Mouse (Mus musculus) monocyte, adult 5-6 weeks (primary cell): ENCODE measurements around the gene Sugp1. TPM values are rescaled to one million over a fixed set of nuclear protein-coding genes. Genes with fewer than 3 reads are reported as not detected.

ENCODE experiments used
- ATAC-seq: fragments of 153-309, 156-312 bp; replicated peaks from 2 replicates; pipeline ENCODE4 v1.8.0; 2017; ENCODE audit warnings: mild to moderate bottlenecking; ENCODE audit not compliant: low TSS enrichment, insufficient number of reproducible peaks, severe bottlenecking, poor library complexity, low FRiP score
- total RNA-seq: library from RNA; stranded (forward); fragments of 200-1000, 200-491, 200-594 nt; gene quantifications from 3 replicates; pipeline ENCODE4 v1.2.3, GENCODE M21; 2017

The Sugp1 gene
- total RNA-seq, 1 experiment from 2014 or later, result 32.1 TPM

DNA sequence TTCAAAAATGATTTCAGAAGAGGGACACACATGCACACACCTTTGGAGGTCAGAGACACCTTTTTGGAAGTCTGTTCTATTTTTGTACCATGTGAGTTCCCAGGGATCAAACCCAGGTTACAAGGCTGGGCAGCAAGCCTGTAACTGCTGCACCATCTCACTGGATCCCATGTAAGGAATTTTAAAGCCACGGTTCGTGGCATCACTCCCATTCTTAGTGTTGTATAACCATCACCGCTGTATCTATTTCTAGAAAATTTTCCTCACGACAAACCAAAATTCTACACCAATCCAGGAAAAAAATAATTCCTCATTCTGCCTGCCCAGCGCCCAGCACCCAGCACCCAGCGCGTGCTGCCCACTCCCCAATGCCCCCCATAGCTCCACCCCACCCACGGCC, 56.7 kb downstream of the Sugp1 start:
- ATAC-seq, result no peak

DNA sequence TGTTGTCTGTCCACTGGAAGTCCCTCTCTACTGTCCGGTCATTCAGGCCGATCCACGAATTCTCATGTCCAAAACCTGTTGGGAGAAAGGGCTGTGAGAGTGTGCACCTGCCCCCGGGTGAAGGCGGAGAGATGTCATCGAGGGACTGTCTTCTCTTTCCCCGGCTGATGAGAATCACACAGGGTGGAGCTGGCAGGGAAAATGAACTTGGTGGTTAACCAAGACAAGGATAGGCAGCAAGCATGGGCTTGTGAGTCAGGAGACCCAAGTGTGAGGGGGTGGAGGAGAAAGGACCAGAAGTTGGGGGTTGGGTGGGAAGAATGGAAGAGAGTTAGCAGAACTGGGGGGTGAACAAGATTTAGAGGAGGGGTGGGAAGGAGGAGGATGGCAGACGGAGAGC, 57.6 kb downstream of the Sugp1 start:
- no peak for ATAC-seq

DNA sequence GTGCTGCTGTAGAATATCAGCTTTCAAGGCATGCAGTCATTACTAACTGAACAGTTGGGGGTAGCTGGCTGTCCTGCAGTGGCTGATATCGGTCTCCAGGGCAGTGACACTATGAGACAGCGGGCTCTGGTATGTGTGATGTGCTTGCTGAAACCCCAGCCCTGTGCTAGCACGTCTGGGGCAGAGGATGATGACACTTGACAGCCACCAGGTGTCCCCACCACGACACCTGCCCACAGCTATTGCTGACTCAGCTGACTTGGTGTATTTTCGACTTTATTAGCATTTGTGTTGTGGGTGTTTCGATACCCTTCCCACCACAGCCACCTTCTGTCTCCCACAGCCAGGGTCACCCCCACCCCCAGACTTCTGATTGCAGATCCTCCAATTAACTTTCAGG, 61.9 kb downstream of the Sugp1 start:
- ATAC-seq, result peak; percentile 59; the same call in 1 of the 2 replicates

DNA sequence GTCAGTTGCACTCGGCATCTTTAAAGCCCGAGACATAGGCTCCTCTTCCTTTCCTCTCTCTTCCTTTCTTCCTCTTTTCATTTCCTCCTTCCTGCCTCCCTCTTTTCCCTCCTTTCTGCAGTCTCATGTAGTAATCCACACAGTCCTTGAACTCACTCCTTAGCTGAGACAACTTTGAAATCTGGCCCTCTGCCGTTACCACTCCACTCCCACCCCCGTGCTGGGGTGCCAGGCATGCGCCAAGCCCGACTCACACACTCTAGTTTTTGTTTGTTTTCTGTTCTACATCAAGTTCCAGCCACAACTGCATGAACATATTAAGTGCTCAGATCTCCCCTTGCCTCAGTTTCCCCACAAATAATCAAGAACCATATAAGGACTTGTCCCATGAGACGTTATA, 62.3 kb downstream of the Sugp1 start:
- ATAC-seq, result no peak

DNA sequence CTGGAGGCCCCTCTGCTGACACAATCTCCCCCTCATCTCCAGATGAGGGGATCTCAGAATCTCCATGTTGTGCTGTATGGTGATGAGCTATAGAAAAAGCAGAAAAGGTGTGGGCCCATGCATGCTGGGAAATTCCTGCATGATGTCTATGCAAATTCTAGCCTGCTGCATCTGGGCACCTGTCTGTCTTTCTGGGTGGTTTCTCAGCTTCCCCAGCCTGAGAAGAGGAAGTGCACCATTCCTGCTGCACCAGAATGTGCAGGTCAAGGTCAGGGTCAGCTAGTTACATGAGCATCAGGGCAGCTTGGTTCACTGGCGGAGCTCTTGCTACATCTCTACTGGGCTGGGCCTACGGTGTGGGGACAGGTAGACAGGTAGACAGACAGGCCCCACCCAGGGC, 67.8 kb downstream of the Sugp1 start:
- ATAC-seq, result no peak

DNA sequence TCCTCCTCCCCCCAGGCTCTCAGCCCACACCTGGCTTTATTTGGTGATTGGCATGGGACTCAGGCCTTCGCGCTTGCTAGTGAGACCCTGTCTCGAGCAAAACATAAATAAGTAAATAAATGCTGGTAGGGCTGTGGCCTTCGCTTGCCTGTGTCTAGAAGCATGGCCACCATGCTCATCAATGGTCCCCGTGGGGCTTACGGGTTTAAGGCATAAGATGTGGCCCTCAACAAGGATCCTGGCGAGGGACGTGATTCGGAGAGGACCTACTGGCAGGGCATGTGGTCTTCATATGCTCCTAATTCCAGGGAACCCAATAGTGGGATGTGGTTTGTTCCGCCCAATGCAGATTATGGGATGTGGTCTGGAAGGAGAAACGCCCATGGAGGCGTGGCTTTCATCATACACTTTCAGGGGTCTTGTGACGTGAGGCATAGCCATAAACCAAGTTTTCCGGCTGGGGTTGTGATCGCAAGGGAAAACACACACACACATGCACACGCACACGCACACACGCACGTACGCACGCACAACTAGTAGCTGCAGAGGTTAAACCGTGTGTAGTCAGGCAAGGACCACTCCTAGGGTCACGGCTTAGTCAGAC, 68.7 kb downstream of the Sugp1 start:
- ATAC-seq, result no peak

DNA sequence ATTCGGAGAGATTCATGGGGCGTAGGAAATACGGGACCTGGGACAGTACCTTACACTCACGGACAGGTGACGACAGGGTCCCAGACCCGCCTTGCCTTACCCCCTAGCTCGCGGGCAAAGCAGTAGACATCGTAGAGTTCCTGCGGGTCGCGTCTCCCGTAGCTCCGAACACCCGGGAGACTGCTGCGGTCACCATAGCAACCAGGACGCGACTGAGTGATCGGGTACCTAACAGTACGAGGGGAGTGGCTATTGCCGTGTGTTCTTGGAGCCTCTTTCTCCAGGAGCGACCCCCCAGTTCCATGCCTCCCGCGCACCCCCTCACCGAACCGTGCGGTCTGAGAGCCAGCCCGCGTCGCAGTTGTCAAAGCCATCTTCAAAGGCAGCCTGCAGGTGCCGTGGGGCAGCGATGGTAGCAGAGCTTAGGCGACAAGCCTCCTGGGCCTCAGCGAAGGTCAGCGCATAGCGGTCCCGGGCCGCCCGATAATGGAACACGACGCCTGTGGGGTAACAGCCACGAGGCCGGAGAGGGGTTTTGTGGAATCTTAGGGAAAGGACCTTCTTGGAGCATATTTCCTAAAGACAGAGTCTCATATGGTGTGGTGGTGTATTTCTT, 69.9 kb downstream of the Sugp1 start:
- no peak for ATAC-seq

DNA sequence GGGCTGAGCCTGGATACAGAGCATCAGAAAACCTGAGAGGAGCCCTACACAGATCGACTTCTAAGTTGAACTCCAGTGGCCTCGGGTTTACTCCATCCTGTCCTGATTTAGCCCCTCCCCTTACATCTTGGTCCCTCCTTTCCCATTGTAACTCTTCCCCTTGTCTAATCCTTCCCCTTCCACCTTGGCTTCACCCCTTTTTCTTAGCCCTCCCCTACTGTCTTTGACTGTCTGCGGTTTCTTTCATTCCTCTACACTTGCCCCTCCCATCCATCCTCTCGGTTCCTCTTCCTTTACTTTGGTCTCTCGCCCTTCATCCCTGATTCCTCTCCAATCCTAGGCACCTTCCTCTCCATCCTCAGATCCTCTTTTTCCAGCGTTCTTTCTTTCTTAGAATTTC, 71.9 kb downstream of the Sugp1 start:
- ATAC-seq, result 0 out of 2 replicates have a peak, but pooled peaks have one; percentile 29

DNA sequence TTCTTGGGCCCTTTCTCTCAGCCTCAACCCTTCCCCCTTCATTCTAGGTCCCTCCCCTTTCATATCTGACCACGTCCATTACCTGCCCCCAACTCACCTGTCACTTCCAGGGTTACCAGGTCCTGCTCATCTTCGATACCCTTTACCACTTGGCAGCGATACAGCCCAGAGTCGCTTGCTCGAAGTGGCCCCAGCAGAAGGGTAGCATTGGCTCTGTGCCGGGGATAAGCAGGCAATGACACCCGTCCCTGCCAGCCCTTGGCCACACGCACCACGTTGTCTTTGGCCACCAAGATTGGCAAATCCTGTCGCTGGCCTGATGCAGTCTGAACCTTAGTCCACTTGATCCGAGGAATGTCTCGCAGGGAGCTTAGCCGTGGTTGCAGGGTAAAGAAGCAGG, 72.3 kb downstream of the Sugp1 start:
- no peak for ATAC-seq

DNA sequence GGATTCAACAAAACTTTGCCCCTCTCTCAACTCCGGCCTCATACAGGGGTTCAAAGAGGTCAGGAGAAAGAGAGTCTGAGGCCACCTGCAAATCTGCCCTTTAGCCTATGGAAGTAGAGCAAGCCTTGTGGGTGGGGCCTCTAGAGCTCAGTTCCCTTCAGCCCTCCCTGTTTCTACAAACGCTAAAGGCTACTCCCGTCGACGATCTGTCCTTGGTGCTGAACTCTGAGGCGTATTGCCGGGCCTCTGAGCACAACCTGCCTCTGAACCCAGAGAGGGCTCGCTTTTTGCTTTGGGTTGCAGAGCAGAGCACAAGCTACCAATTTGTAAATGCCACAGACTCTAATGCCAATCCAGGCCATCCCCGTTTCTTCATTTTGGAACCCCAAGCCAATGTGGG, 75.0 kb downstream of the Sugp1 start:
- ATAC-seq, result no peak

DNA sequence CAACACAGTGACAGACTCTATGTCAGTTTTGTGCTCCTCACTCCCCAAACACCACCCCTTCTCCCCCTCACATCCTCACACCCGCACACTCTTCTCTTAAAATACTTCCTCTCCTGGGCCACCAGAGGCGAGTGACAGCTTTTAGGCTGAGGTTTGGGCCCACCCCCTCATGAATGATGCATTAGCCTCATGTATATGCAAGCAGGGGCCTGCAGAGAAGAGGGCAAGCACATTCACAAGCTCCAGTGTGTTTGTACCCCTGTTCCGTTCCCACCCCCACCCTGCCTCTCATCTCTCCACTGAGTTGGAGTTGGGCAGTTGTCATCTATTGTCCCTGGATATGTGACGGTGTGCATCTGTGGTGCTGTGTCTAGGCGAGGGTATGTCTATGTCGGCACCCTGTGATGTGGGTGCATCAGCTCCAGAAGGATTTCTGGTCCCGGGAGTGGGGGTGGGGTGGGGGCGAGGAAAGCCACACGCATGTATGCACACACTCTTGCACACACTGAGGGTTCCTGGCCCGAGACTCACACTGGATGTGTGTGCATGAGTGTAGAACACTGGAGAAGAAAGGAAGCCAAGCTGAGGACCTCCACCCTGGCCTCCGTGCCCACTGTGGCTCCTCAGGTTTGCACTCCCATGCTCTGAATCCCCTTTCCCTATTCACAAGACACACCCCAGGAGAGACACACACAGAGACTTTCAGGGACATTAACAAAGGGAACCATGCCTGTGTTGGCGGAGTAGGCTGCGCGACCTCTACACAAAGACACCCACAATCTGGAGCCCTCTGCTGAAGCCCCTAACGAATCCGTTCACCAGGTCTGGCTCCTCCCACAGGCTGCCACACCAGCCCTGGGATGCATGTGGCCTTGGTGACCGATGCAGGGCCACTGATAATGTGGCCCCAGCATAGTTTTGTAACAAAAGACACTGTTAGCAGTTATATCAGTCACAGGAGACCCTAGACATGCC, 76.4 kb downstream of the Sugp1 start:
- ATAC-seq, result no peak

DNA sequence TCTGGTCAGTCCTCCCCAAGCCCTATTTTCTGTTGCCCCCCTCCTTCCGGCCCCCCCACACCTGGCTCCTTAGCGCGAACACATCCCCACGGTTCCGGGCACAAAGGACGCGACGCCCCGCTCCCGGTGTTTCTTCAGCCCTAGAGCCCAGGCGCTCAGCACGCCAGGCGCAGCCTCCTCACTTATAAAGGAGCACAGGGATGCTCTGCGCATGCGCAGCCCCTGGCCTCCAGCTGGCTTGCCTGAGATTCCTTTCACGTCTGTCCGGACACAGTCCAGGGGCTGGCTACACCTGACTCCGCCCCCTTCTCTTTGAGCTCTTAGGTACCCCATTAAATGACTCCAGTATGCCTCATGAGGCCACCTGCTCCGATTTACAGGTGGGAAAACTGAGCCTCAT, 78.1 kb downstream of the Sugp1 start, which contains the start of gene Ncan:
TSS of gene Ncan (minus strand) at position 207 of the 400 bp plus-strand sequence.
- no peak for ATAC-seq

Other genes starting within 250 kb of the Sugp1 start
- 112 to 186 TPM (median 157 TPM) in 3 replicates for gene Gmip, start 234.1 kb upstream of the Sugp1 start, total RNA-seq
- 0.11 to 2.0 TPM (median 0.48 TPM) in 3 replicates for gene Lpar2, start 220.4 kb upstream of the Sugp1 start, total RNA-seq
- 4.5 to 11.8 TPM (median 9.7 TPM) in 3 replicates for gene Pbx4, start 210.3 kb upstream of the Sugp1 start, total RNA-seq
- gene Cilp2, start 155.1 kb upstream of the Sugp1 start, total RNA-seq, result not detected in 3 replicates
- 0.95 to 1.6 TPM (median 1.1 TPM) in 3 replicates for gene Tssk6, start 140.6 kb upstream of the Sugp1 start, total RNA-seq
- gene Ndufa13, start 140.3 kb upstream of the Sugp1 start, total RNA-seq, result 91.2 to 131 TPM (median 108 TPM) in 3 replicates
- not detected in 3 replicates for gene Yjefn3, start 140.1 kb upstream of the Sugp1 start, total RNA-seq
- gene Gatad2a, start 46.4 kb upstream of the Sugp1 start, total RNA-seq, result 65.6 to 93.7 TPM (median 68.3 TPM) in 3 replicates
- gene Mau2, start 79 bp upstream of the Sugp1 start, total RNA-seq, result 58.1 to 68.4 TPM (median 66.0 TPM) in 3 replicates
- 3.2 to 3.9 TPM in 2 of 3 replicates, not detected in the other for gene Tm6sf2, start 30.1 kb downstream of the Sugp1 start, total RNA-seq
- gene Hapln4, start 40.6 kb downstream of the Sugp1 start, total RNA-seq, result not detected in 3 replicates
- gene Ncan, start 78.1 kb downstream of the Sugp1 start, total RNA-seq, result not detected in 3 replicates
- gene Nr2c2ap, start 88.5 kb downstream of the Sugp1 start, total RNA-seq, result 6.0 to 12.0 TPM (median 11.1 TPM) in 3 replicates
- gene Rfxank, start 96.3 kb downstream of the Sugp1 start, total RNA-seq, result 12.5 to 17.9 TPM (median 17.8 TPM) in 3 replicates
- 60.6 to 63.2 TPM (median 61.3 TPM) in 3 replicates for gene Borcs8, start 96.7 kb downstream of the Sugp1 start, total RNA-seq
- 0.78 to 1.5 TPM in 2 of 3 replicates, not detected in the other for gene Mef2b, start 96.9 kb downstream of the Sugp1 start, total RNA-seq
- 4.2 to 14.5 TPM (median 9.0 TPM) in 3 replicates for gene Tmem161a, start 129.5 kb downstream of the Sugp1 start, total RNA-seq
- gene Slc25a42, start 169.5 kb downstream of the Sugp1 start, total RNA-seq, result 0.32 to 1.4 TPM in 2 of 3 replicates, not detected in the other
- 14.0 to 47.5 TPM (median 21.6 TPM) in 3 replicates for gene Sugp2, start 191.4 kb downstream of the Sugp1 start, total RNA-seq
- 1.7 to 8.4 TPM (median 2.9 TPM) in 3 replicates for gene Armc6, start 191.7 kb downstream of the Sugp1 start, total RNA-seq
- gene Homer3, start 240.0 kb downstream of the Sugp1 start, total RNA-seq, result 2.0 to 3.7 TPM (median 3.4 TPM) in 3 replicates